Mouse (Mus musculus) G1E (cell line): ENCODE results near the gene Krtap28-13.

Experiments
- CTCF ChIP-seq: IDR thresholded peaks from 2 replicates; pipeline ENCODE4 v1.5.1; 2012; ENCODE audit warnings: low read depth, low read length, inconsistent platforms, mixed read lengths
- GATA1 ChIP-seq: IDR thresholded peaks from 2 replicates; pipeline ENCODE4 v1.6.1; 2012; ENCODE audit warnings: borderline replicate concordance, low read length, inconsistent platforms, mixed read lengths
- GATA2 ChIP-seq: IDR thresholded peaks from 2 replicates; pipeline ENCODE4 v1.6.1; 2012; ENCODE audit warnings: low read depth, low read length, inconsistent platforms, borderline replicate concordance
- POLR2AphosphoS5 ChIP-seq: IDR thresholded peaks from 2 replicates; pipeline ENCODE4 v1.6.1; 2012; ENCODE audit warnings: low read depth, low read length, inconsistent platforms; ENCODE audit not compliant: insufficient replicate concordance
- TAL1 ChIP-seq: conservative IDR thresholded peaks from 2 replicates; pipeline ENCODE4 v1.6.1; 2012; ENCODE audit warnings: low read depth, low read length, inconsistent platforms, mixed read lengths

GRCm38 (mm10) chr1:83077016-83077415 lies 16.3 kb downstream of the Krtap28-13 start:
- TF ChIP-seq CTCF = no peak
- TF ChIP-seq GATA1 = no peak
- no peak for TF ChIP-seq TAL1
- TF ChIP-seq POLR2AphosphoS5 = no peak
- TF ChIP-seq GATA2 = no peak
